Mouse (Mus musculus) cerebellum, adult 18-20 months (tissue): ENCODE results near the gene Dpf3.
A peak's percentile ranks its signal among the peaks of the same experiment; 100 is the strongest.

Source experiments
- DNase-seq, 2 experiments: peaks; one replicate each; pipeline ENCODE4 v3.0.0; 2021

Dpf3 gene

GRCm38 (mm10) chr12:83487476-83487991, at the start of gene Dpf3:
TSS of gene Dpf3 (minus strand) at chr12:83487716.
- peak; percentile 100 for DNase-seq

GRCm38 (mm10) chr12:83536039-83536438, 48.5 kb upstream of the Dpf3 start:
- DNase-seq: no peak

- no peak for DNase-seq
These were observed 47.9 kb upstream of the Dpf3 start for GRCm38 (mm10) chr12:83535428-83535827.

GRCm38 (mm10) chr12:83534190-83534589, 46.7 kb upstream of the Dpf3 start:
- DNase-seq: no peak

- DNase-seq: no peak
These were observed 45.5 kb upstream of the Dpf3 start for GRCm38 (mm10) chr12:83532966-83533365.

- DNase-seq: no peak
These were observed 44.5 kb upstream of the Dpf3 start for GRCm38 (mm10) chr12:83531992-83532391.

- no peak for DNase-seq
These were observed 41.1 kb upstream of the Dpf3 start for GRCm38 (mm10) chr12:83528665-83529064.

- no peak for DNase-seq
These were observed 40.3 kb upstream of the Dpf3 start for GRCm38 (mm10) chr12:83527816-83528215.

GRCm38 (mm10) chr12:83525822-83526544, 38.5 kb upstream of the Dpf3 start:
- DNase-seq: no peak

- DNase-seq: peak; percentile 40 to 49
These were observed 36.8 kb upstream of the Dpf3 start for GRCm38 (mm10) chr12:83524329-83524728.

GRCm38 (mm10) chr12:83523892-83524291, 36.4 kb upstream of the Dpf3 start:
- no peak for DNase-seq

GRCm38 (mm10) chr12:83523056-83523455, 35.5 kb upstream of the Dpf3 start:
- no peak for DNase-seq

- DNase-seq: no peak
These were observed 33.6 kb upstream of the Dpf3 start for GRCm38 (mm10) chr12:83521083-83521482.

- peak; percentile 96 to 99 for DNase-seq
These were observed 32.9 kb upstream of the Dpf3 start, which contains the start of gene Dcaf4 for GRCm38 (mm10) chr12:83520311-83520890. TSS of gene Dcaf4 (plus strand) at chr12:83520466.

GRCm38 (mm10) chr12:83517580-83517979, 30.1 kb upstream of the Dpf3 start:
- no peak for DNase-seq

GRCm38 (mm10) chr12:83514216-83514615, 26.7 kb upstream of the Dpf3 start:
- no peak for DNase-seq

GRCm38 (mm10) chr12:83513185-83513584, 25.7 kb upstream of the Dpf3 start:
- DNase-seq: no peak

- no peak for DNase-seq
These were observed 25.3 kb upstream of the Dpf3 start for GRCm38 (mm10) chr12:83512783-83513182.

- DNase-seq: no peak
These were observed 23.1 kb upstream of the Dpf3 start for GRCm38 (mm10) chr12:83510586-83510985.

- DNase-seq: no peak
These were observed 19.0 kb upstream of the Dpf3 start for GRCm38 (mm10) chr12:83506543-83506942.

GRCm38 (mm10) chr12:83502190-83502589, 14.7 kb upstream of the Dpf3 start:
- DNase-seq: peak; percentile 74 to 81

- no peak for DNase-seq
These were observed 11.7 kb upstream of the Dpf3 start for GRCm38 (mm10) chr12:83499256-83499655.

- no peak for DNase-seq
These were observed 10.4 kb upstream of the Dpf3 start for GRCm38 (mm10) chr12:83497959-83498358.

- no peak for DNase-seq
These were observed 9.2 kb upstream of the Dpf3 start for GRCm38 (mm10) chr12:83496736-83497135.
